Mouse (Mus musculus) spleen, postnatal 0 days (tissue): ENCODE measurements around the gene Olfr213. TPM values are rescaled to one million over a fixed set of nuclear protein-coding genes. Genes with fewer than 3 reads are reported as not detected.

ENCODE experiments used
- polyA plus RNA-seq: library from polyadenylated mRNA; unstranded; fragments of >200 nt; fragmentation: Nextera tagmentation; extraction: Ambion mirVana; gene quantifications from 2 replicates; pipeline ENCODE4 v1.2.1, GENCODE M21; 2015

The Olfr213 gene
- polyA plus RNA-seq = not detected in 2 replicates

DNA sequence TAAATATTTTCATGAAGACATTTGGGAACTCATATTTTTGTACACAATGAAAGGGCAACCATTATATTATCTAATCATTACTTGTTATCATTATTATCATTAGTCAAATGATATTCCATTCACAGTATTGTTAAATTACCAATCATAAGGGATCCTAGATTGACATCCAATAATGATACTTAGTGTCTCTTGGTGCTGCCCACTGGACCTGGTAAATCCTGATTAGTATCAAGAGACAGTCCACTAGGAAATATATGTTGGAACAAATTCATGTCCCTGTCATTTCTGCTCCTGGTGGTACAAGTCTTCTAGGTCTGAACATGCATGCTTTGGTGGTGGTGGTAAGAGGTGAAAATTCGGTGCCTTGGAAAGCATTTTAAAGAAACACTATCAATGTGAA, at the start of gene Olfr213:
Gene Olfr213, plus strand, starts transcription at position 301 of the 400 bp plus-strand sequence.

DNA sequence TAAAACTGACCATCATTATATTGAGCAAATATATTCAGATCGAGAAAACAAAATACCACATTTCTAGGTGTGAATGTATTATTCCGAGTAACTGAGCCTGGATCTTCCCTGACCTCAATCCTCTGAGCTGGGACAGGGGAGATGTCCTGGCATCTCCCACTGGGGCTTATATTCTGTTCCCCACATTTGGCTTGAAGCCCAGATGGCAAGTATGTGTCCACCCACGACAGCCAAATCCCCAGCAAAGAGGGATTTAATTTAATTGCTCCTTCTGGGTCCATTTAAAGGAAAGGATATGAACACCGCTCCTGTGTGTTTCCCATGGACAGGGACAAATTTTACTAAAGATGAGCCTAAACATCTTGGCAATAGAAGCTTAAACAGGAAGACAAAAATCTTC, 49.5 kb upstream of the Olfr213 start, which contains the start of gene Olfr211:
Gene Olfr211, plus strand, starts transcription at position 301 of the 400 bp plus-strand sequence.

GRCm38 (mm10) chr6:116506302-116507003, 31.8 kb upstream of the Olfr213 start, which contains the start of gene Olfr212:
Olfr212 (plus strand) TSS chr6:116506516.

DNA sequence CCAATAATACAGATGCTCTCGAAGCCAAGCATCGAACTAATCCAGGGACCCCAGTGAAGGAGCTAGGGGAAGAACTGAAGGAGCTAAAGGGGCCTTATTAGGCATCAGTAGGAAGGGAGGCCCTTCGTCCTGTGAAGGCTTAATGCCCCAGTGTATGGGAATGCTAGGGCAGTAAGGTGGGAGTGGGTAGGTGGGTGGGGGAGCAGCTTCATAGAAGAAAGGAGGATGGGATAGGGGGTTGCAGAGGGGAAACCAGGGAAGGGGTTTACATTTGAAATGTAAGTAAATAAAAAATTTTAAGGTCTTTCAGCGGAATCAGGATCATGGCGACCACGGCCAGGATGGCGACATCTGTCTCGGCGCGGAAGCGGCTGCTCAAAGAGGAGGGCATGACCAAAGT, 12.6 kb downstream of the Olfr213 start, which contains the start of gene Gm5580:
Gene Gm5580, plus strand, starts transcription at position 301 of the 400 bp plus-strand sequence.

GRCm38 (mm10) chr6:116553935-116554334, 15.7 kb downstream of the Olfr213 start, which contains the start of gene Olfr214:
Olfr214 (plus strand) TSS chr6:116554235.

DNA sequence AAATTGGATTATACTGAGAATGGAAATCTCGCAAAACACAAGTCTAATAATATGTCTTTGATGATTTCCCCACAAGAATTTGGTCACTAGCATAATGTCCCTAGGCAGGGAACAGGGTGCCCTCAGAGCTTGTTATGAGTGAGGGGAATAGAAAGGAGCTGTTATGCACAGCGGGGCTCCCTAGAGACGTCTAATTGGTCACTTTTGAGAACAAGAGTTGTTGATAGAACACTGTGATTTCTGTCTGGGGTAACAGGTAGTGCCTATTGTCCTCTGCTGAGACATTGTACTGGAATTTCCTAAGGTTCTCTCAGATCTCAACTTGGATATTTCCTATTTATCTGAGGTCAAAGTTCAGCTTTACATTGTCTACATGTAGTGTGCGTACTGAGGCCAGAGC, 45.8 kb downstream of the Olfr213 start, which contains the start of gene Olfr215:
Gene Olfr215, minus strand, starts transcription at position 101 of the 400 bp plus-strand sequence.

Other genes with a start within 250 kb of the Olfr213 start
- gene March8, start 200.4 kb upstream of the Olfr213 start, polyA plus RNA-seq = 71.9 and 76.1 TPM in 2 replicates
- 14.9 and 20.7 TPM in 2 replicates for gene Alox5, start 77.3 kb upstream of the Olfr213 start, polyA plus RNA-seq
- not detected in 2 replicates for gene Olfr211, start 49.4 kb upstream of the Olfr213 start, polyA plus RNA-seq
- gene Olfr212, start 31.9 kb upstream of the Olfr213 start, polyA plus RNA-seq = not detected in 2 replicates
- 0.44 and 0.46 TPM in 2 replicates for gene Gm5580, start 12.7 kb downstream of the Olfr213 start, polyA plus RNA-seq
- gene Olfr214, start 15.8 kb downstream of the Olfr213 start, polyA plus RNA-seq = not detected in 2 replicates
- not detected in 2 replicates for gene Olfr215, start 45.7 kb downstream of the Olfr213 start, polyA plus RNA-seq
- gene Zfp422, start 90.5 kb downstream of the Olfr213 start, polyA plus RNA-seq = 26.8 and 37.4 TPM in 2 replicates
- gene Depp1, start 112.2 kb downstream of the Olfr213 start, polyA plus RNA-seq = 6.7 and 7.2 TPM in 2 replicates
- 9.6 and 12.2 TPM in 2 replicates for gene Rassf4, start 135.5 kb downstream of the Olfr213 start, polyA plus RNA-seq
- 0.02 and 0.04 TPM in 2 replicates for gene Tmem72, start 178.5 kb downstream of the Olfr213 start, polyA plus RNA-seq